Mouse (Mus musculus) R1 (cell line): ENCODE results near the gene Ttc9c.

Source experiments
- DNase-seq: peaks from one replicate; pipeline ENCODE4 v3.0.0-alpha.2; 2018; ENCODE audit warnings: low read depth, low spot score

Ttc9c gene

GRCm38 (mm10) chr19:8830664-8831063 lies 11.5 kb upstream of the Ttc9c start:
- DNase-seq = no peak

DNA sequence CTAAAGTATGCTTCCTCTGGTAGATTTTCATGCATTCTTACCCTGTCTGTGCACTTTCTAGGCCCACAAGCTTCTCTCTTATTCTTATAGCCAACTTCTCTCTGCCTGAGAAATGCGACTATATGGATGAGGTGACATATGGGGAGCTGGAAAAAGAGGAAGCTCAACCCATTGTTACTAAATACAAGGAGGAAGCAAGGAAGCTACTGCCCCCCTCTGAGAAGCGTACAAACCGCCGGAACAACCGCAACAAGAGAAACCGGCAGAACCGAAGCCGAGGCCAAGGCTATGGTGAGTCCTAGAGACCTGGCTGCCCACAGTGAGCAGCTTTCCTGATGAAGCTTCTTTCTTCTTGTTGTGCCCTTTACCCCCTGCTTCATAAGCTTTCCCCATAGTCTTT lies 10.5 kb upstream of the Ttc9c start, which contains the start of gene AC129217.1:
Gene AC129217.1, plus strand, starts transcription at position 114 of the 400 bp plus-strand sequence.
- DNase-seq = no peak

DNA sequence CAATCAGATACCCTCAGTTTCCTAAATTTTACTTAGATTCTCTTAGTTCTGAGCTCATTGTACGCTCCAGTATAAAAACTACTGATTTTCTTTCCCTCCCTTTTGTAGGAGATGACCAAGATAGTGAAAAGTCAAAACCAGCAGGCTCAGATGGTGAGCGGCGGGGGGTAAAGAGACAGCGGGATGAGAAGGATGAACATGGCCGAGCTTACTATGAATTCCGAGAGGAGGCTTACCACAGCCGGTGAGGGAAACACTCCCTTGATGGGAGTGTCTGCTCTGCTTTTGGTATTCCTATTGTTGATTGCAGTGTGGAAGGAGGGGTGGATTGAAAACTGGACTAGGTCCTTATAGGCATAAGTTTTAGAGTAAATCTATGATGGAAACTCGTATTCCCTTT lies 3.6 kb upstream of the Ttc9c start:
- peak; percentile 52 for DNase-seq

- no peak for DNase-seq
These were observed 2.0 kb upstream of the Ttc9c start for GRCm38 (mm10) chr19:8821146-8821545.

DNA sequence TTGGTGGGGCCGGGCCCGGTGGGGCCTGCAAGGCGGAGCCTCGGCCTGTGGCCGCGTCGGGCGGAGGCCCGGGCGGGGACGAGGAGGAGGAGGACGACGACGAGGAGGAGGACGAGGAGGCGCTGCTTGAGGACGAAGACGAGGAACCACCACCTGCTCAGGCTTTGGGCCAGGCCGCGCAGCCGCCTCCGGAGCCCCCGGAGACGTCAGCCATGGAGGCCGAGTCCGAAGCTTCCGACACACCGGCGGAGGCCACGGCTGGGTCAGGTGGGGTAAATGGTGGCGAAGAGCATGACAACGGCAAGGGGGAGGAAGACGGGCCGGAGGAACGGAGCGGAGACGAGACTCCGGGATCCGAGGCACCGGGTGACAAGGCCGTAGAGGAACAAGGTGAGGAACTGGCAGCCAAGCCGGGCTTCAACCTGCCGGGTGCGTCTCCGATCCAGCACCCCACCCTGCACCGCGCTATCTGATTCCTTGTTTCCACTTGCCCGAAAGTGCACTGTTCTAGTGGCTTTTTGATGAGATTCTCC lies 1.4 kb upstream of the Ttc9c start:
- no peak for DNase-seq

DNA sequence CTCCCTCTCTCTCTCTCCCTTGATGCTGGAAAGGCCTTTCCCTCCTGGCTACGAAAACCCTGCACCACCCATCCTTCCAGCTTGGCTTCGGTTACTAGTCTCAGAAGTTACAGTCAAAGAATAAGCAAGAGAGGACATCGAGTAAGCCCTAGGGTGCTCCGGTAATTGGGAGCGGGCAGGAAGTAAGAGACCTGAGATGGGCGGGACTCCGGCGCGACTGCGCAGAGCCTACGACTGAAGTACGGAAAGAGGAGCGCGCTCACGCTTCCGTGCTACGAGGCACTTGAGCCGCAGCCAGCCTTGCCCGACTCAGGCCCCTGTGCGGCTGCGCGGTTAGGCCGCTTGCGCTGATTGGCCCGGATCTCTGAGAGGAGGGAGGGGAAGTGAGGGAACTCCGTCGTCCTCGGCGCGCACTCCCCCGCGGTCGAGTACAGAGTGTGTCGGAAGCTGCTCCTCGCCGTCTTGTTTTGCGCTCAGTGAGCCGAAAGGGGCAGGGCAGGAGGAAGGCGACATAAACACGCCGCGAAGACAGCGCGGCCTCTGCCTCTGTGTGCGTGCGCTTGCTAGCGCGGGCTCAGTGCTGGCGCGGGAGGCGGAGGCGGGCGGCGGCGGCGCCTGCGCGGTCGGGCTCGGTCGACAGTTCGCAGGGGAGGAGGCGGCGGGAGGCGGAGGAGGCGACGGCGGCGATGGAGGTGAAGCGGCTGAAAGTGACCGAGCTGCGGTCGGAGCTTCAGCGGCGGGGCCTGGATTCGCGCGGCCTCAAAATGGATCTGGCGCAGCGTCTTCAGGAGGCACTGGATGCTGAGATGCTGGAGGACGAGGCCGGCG lies 677 bp upstream of the Ttc9c start, which contains the start of gene Hnrnpul2:
Gene Hnrnpul2, plus strand, starts transcription at position 415 of the 828 bp plus-strand sequence.
- DNase-seq = peak; percentile 99

DNA sequence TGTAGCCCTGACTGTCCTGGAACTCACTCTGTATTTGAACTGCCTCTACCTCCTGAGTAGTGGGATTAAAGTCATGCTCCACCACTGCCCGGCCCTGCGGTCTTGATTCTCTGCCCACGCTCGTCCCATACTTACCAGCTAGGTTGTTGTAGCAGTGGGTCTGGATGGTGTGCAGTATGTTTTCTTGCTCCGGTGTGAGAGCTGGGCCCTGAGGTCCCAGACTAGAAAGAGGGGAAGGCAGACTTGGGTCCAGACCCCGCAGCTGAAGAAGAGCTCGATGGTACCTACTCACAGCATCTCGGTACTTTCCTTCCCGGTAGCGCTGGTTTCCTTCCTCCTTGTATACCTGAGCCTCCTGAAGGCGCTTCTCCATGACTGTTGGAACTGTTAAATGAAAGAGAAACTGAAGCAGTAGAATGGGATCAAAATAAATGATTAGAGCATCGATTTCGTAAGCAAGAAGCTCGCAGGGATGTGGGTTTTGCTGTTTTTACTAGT lies 783 bp downstream of the Ttc9c start:
- no peak for DNase-seq

GRCm38 (mm10) chr19:8817001-8817400 lies 2.1 kb downstream of the Ttc9c start:
- no peak for DNase-seq

DNA sequence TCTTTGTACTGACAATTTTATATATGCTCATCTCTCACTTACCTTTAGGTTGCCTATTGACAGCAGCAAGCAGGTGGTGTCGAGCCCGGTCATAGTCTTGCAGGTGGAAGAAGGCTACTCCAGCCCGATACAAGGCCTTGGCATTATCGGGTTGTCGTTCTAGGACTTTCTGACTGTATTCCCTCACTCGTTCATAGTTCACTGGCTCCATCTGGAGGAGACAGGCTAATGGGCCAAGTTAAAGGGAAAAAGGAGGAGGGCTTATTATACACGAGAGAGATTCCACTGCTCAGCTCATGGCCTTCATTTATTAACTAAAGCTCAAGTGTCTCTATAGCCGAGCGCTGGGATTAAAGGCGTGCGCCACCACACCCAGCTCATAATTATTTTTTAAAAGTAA lies 3.3 kb downstream of the Ttc9c start:
- DNase-seq = no peak

GRCm38 (mm10) chr19:8806810-8807209 lies 12.3 kb downstream of the Ttc9c start:
- no peak for DNase-seq

DNA sequence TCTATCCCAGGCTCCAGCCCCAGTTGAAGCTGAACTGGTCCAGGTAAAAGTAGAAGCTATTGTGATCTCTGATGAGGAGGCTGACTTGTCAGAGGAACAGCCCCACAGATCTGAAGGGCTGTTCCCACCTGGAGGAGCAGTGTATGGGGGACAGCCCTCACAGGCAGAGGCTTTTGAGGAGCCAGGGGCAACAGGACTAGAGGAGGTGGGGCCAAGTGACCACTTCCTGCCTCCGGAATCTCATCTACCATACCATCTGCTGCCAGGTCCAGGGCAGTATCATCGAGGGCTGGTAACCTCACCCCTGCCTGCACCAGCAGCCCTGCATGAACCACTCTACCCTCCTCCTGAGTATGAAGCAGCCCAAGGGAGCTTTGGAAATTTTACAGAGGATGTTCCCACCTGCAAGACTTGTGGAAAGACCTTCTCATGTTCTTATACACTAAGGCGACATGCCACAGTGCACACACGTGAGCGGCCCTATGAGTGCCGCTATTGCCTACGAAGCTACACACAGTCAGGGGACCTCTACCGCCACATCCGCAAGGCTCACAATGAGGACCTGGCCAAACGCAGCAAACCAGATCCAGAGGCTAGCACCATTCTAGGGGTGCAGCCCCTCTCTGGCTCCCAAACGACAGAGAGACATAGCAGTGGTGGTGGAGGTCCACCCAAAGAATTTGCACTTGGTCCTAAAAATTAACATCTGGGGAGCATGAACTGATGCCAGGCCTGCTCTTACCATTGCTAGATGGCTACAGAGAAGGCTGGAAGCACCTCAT lies 15.1 kb downstream of the Ttc9c start:
- DNase-seq = no peak

DNA sequence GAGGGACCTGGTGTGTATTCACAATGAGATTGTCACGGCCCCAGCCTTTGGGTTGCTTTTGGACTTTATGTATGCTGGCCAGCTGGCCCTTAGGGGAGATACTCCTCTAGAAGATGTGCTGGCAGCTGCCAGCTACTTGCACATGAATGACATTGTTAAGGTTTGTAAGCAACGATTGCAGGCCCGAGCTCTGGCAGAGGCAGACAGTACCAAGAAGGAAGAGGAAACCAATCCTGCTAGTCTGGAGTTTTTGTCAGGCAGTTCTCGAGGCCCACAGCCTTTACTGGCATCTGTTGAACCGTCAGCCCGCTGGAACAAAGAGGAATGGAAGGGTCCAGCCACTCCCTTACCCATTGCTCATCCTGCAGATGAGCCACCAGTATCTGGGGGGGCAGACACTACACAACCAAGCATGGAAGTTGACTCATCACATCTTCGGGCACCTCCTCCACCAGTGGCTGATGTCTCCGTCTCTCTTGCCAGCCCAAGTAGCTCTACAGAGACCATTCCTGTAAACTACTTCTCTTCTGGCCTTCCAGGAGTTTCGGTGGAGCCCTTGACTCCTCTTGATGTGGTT lies 15.8 kb downstream of the Ttc9c start:
- DNase-seq = no peak

GRCm38 (mm10) chr19:8802130-8802821 lies 16.9 kb downstream of the Ttc9c start, which contains the start of gene Zbtb3:
Zbtb3 (plus strand) TSS chr19:8802555.
- DNase-seq = peak; percentile 100

- no peak for DNase-seq
These were observed 20.2 kb downstream of the Ttc9c start for GRCm38 (mm10) chr19:8798947-8799315.

- peak; percentile 96 for DNase-seq
These were observed 20.7 kb downstream of the Ttc9c start, which contains the start of gene Polr2g for GRCm38 (mm10) chr19:8798264-8798946. Polr2g (minus strand) TSS chr19:8798577.

- DNase-seq = no peak
These were observed 29.0 kb downstream of the Ttc9c start for GRCm38 (mm10) chr19:8790171-8790570.

GRCm38 (mm10) chr19:8789171-8789570 lies 30.0 kb downstream of the Ttc9c start:
- no peak for DNase-seq

DNA sequence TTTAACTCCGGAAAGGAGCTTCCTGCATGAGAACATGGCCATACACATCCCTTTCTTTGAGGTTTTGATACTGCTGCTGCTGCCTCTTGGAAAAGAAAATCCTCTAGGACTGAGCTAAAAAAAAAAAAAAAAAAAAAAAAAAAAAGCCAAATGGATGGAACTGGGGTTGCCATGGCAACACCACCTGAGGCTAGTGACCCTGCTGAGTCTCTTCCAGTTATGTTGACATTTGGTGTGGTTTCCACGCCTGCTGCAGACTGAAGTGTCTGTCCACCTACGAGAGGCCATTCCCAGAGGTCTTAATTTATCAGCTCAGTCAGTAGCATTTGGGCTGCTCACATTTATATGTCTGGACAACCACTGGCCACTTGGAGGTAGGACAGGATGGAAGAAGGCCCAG lies 30.6 kb downstream of the Ttc9c start:
- DNase-seq = peak; percentile 57

DNA sequence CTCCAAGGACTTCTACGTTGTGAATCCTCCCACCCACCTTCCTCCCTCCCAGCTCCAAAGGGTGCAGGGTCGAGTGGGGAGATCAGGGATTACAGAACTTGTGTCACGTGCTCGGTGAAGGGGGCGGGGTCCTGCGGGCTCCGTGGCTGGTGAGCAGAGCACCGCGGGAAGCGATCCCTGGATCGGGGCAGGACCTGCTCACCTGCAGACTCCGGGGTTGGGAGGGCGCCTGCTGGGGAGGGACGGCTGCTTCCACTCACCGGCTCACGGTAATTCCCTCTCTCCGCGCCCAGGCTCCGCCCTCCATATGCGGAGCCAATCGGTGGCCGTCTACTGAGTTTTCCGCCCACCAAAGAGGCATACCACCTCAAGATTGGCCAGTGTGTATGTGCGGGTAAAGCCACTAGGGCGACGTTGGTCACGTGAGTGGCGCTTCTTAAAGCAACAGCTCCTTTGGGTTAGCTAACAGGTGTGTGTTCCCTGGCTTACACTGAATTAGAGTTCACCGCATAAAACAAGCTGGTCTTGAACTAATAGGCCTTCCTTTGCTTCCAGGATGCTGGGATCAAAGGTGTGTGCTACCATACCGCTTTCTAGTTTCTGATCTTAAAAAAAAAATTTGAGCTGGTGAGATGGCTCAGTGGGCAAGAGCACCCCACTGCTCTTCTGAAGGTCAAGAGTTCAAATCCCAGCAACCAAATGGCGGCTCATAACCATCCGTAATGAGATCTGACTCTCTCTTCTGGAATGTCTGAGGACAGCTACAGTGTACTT lies 32.9 kb downstream of the Ttc9c start, which contains the start of gene Taf6l:
Gene Taf6l, minus strand, starts transcription at position 410 of the 774 bp plus-strand sequence.
- peak; percentile 99 for DNase-seq
